Comparison of ENCODE assay signal across 8 mouse cellular contexts in genomic region chr11:94469136-94470064, GRCm38 (mm10). TPM values are rescaled to one million over a fixed set of nuclear protein-coding genes. Genes with fewer than 3 reads are reported as not detected.
A peak's percentile ranks its signal among the peaks of the same experiment; 100 is the strongest.
DNase-seq lines count a peak whose midpoint lies in the region; ATAC-seq and TF ChIP-seq lines count a peak whose summit lies in the region.

No protein-coding gene starts in this region.

- no peak for TF ChIP-seq CTCF in left cerebral cortex, adult 2 months (IDR thresholded peaks at IDR 0.05)

- intact Hi-C loops in left cerebral cortex, adult 2 months (cut with DNase I) = loop anchor here (5.0 kb wide), 2 partner anchors 142 to 257 kb away; partner anchors contain the start of genes Ankrd40 and Tob1

- H3K27me3 ChIP-seq in embryonic facial prominence, embryonic 13.5 days = peaks cover 8% of the 10 kb centered on the region
- no peaks in the 10 kb centered on the region for H3K27me3 ChIP-seq in hindbrain, embryonic 15.5 days
- peaks cover 7% of the 10 kb centered on the region for H3K27me3 ChIP-seq in neural tube, embryonic 13.5 days

- peak overlapping the region; percentile 78 for H3K4me2 ChIP-seq in embryonic facial prominence, embryonic 13.5 days
- H3K4me2 ChIP-seq in hindbrain, embryonic 15.5 days = peak overlapping the region; percentile 94
- peak overlapping the region; percentile 91 for H3K4me2 ChIP-seq in neural tube, embryonic 13.5 days

- no peaks in the 10 kb centered on the region for H3K9me3 ChIP-seq in embryonic facial prominence, embryonic 13.5 days
- no peaks in the 10 kb centered on the region for H3K9me3 ChIP-seq in hindbrain, embryonic 15.5 days
- H3K9me3 ChIP-seq in neural tube, embryonic 13.5 days = no peaks in the 10 kb centered on the region

- DNase-seq in left cerebral cortex, adult 2 months (ENCODE audit: extremely low spot score in 1 of 2, low spot score in 2 of 2) = no peak
- DNase-seq in left cerebral cortex, adult 9 months (ENCODE audit: low spot score in 2 of 2) = no peak
- no peak for DNase-seq in urinary bladder, postnatal 36 days (ENCODE audit: low spot score in 2 of 2)
- no peak for DNase-seq in left cerebral cortex, adult 8-10 months (ENCODE audit: low spot score in 2 of 2)
- no peak for DNase-seq in frontal cortex, postnatal 36 days (ENCODE audit: low spot score in 2 of 2)

- peaks cover 68% of the 10 kb centered on the region for H3K4me1 ChIP-seq in embryonic facial prominence, embryonic 13.5 days
- H3K4me1 ChIP-seq in hindbrain, embryonic 15.5 days (replicated peaks) = peaks cover 71% of the 10 kb centered on the region
- H3K4me1 ChIP-seq in neural tube, embryonic 13.5 days (replicated peaks) = peaks cover 87% of the 10 kb centered on the region

- H3K9ac ChIP-seq in embryonic facial prominence, embryonic 13.5 days = peak overlapping the region; percentile 55
- H3K9ac ChIP-seq in hindbrain, embryonic 15.5 days = 0 out of 2 replicates have a peak overlapping the region, but pooled peaks have one; percentile 17
- H3K9ac ChIP-seq in neural tube, embryonic 13.5 days = peak overlapping the region; percentile 86

- WGBS in embryonic facial prominence, embryonic 13.5 days = 5% methylated on average over 9 of the region's 9 CpGs
- 11% methylated on average over 9 of the region's 9 CpGs for WGBS in hindbrain, embryonic 15.5 days
- 23% methylated on average over 9 of the region's 9 CpGs for WGBS in neural tube, embryonic 13.5 days

- H3K36me3 ChIP-seq in embryonic facial prominence, embryonic 13.5 days = peaks cover 25% of the 10 kb centered on the region; the same call in 1 of the 2 replicates
- no peaks in the 10 kb centered on the region for H3K36me3 ChIP-seq in hindbrain, embryonic 15.5 days
- no peaks in the 10 kb centered on the region for H3K36me3 ChIP-seq in neural tube, embryonic 13.5 days

- H3K4me3 ChIP-seq in left cerebral cortex, adult 2 months = no peak overlapping the region
- peak overlapping the region; percentile 97 for H3K4me3 ChIP-seq in embryonic facial prominence, embryonic 13.5 days
- H3K4me3 ChIP-seq in hindbrain, embryonic 15.5 days = peak overlapping the region; percentile 3; the same call in 1 of the 2 replicates
- no peak overlapping the region for H3K4me3 ChIP-seq in neural tube, embryonic 13.5 days

- H3K27ac ChIP-seq in left cerebral cortex, adult 2 months = peak overlapping the region; percentile 82
- peak overlapping the region; percentile 99 for H3K27ac ChIP-seq in embryonic facial prominence, embryonic 13.5 days
- H3K27ac ChIP-seq in hindbrain, embryonic 15.5 days (replicated peaks) = peak overlapping the region; percentile 83
- H3K27ac ChIP-seq in neural tube, embryonic 13.5 days (replicated peaks) = peak overlapping the region; percentile 94

- no peak for ATAC-seq in embryonic facial prominence, embryonic 13.5 days (ENCODE audit: insufficient number of reproducible peaks, insufficient read depth, low FRiP score, low TSS enrichment, low read depth)
- no peak for ATAC-seq in hindbrain, embryonic 15.5 days (ENCODE audit: low FRiP score, low read depth)
- 0 out of 2 replicates have a peak, but pooled peaks have one; percentile 0 for ATAC-seq in neural tube, embryonic 13.5 days (ENCODE audit: low read depth)

RNA-seq across cellular contexts. Expression of gene Cacna1g, which starts 4.6 kb away (rescaled TPM):
- total RNA-seq in left cerebral cortex, adult 2 months (2021) = 10 to 100 TPM; 93.0 to 98.7 TPM
- 38.2 and 41.8 TPM in 2 replicates for polyA plus RNA-seq in embryonic facial prominence, embryonic 13.5 days (2015; fragmentation: Nextera tagmentation; extraction: Ambion mirVana)
- 15.0 and 18.8 TPM in 2 replicates for polyA plus RNA-seq in hindbrain, embryonic 15.5 days (2015; fragmentation: Nextera tagmentation; extraction: Ambion mirVana)
- 8.9 and 9.3 TPM in 2 replicates for polyA plus RNA-seq in neural tube, embryonic 13.5 days (2015; fragmentation: Nextera tagmentation; extraction: Ambion mirVana)
- 10 to 100 TPM; 58.2 to 71.7 (median 64.6) TPM for total RNA-seq in left cerebral cortex, adult 8-10 months (2022)

RNA-seq across cellular contexts. Expression of gene Spata20, which starts 16.6 kb away (rescaled TPM):
- under 1 TPM; 0.41 to 0.51 TPM for total RNA-seq in left cerebral cortex, adult 2 months (2021)
- 0.25 and 0.99 TPM in 2 replicates for polyA plus RNA-seq in embryonic facial prominence, embryonic 13.5 days (2015; fragmentation: Nextera tagmentation; extraction: Ambion mirVana)
- polyA plus RNA-seq in hindbrain, embryonic 15.5 days (2015; fragmentation: Nextera tagmentation; extraction: Ambion mirVana) = 0.29 and 0.84 TPM in 2 replicates
- polyA plus RNA-seq in neural tube, embryonic 13.5 days (2015; fragmentation: Nextera tagmentation; extraction: Ambion mirVana) = 0.28 TPM in 1 of 2 replicates, not detected in the other
- 1 to 10 TPM in 1 of 4 experiments, under 1 TPM in 1, not detected in 2; 0.35 to 1.4 TPM for total RNA-seq in left cerebral cortex, adult 8-10 months (2022)

RNA-seq across cellular contexts. Expression of gene Epn3, which starts 30.4 kb away (rescaled TPM):
- total RNA-seq in left cerebral cortex, adult 2 months (2021) = under 1 TPM; 0.79 TPM
- polyA plus RNA-seq in embryonic facial prominence, embryonic 13.5 days (2015; fragmentation: Nextera tagmentation; extraction: Ambion mirVana) = 4.2 and 4.9 TPM in 2 replicates
- 1.0 and 2.5 TPM in 2 replicates for polyA plus RNA-seq in hindbrain, embryonic 15.5 days (2015; fragmentation: Nextera tagmentation; extraction: Ambion mirVana)
- 0.24 and 0.51 TPM in 2 replicates for polyA plus RNA-seq in neural tube, embryonic 13.5 days (2015; fragmentation: Nextera tagmentation; extraction: Ambion mirVana)
- 1 to 10 TPM; 1.1 to 3.7 (median 2.6) TPM for total RNA-seq in left cerebral cortex, adult 8-10 months (2022)

RNA-seq across cellular contexts. Expression of gene Mycbpap, which starts 52.1 kb away (rescaled TPM):
- 1 to 10 TPM; 8.5 to 8.9 TPM for total RNA-seq in left cerebral cortex, adult 2 months (2021)
- 1.4 and 3.6 TPM in 2 replicates for polyA plus RNA-seq in embryonic facial prominence, embryonic 13.5 days (2015; fragmentation: Nextera tagmentation; extraction: Ambion mirVana)
- 3.8 and 4.8 TPM in 2 replicates for polyA plus RNA-seq in hindbrain, embryonic 15.5 days (2015; fragmentation: Nextera tagmentation; extraction: Ambion mirVana)
- polyA plus RNA-seq in neural tube, embryonic 13.5 days (2015; fragmentation: Nextera tagmentation; extraction: Ambion mirVana) = 1.9 and 2.1 TPM in 2 replicates
- total RNA-seq in left cerebral cortex, adult 8-10 months (2022) = 1 to 10 TPM; 3.6 to 7.2 (median 5.6) TPM

Comparison
In these comparisons a context has a peak if more than half of its experiments do, and no peak if none do; other contexts are left out.
1. H3K4me3 ChIP-seq: peak in embryonic facial prominence, embryonic 13.5 days (single experiment) and hindbrain, embryonic 15.5 days (single experiment); none in left cerebral cortex, adult 2 months (single experiment) and neural tube, embryonic 13.5 days (single experiment).
2. H3K9ac ChIP-seq: peak in every context shown above with its lines; median percentile 86 in neural tube, embryonic 13.5 days; 55 in embryonic facial prominence, embryonic 13.5 days; 17 in hindbrain, embryonic 15.5 days.
3. Peak in every context shown above with its lines, with median percentiles within 50 percentile points of each other: H3K27ac ChIP-seq and H3K4me2 ChIP-seq.